Mouse (Mus musculus) layer of hippocampus, postnatal 14 days (tissue): ENCODE results near the gene Rps21. TPM values are rescaled to one million over a fixed set of nuclear protein-coding genes. Genes with fewer than 3 reads are reported as not detected.

ENCODE experiments used
- DNase-seq, 2 experiments: peaks; one replicate each; pipeline ENCODE4 v3.0.0; 2021 to 2022; ENCODE audit warnings: low spot score in 2 of 2, mixed read lengths in 1 of 2
- microRNA-seq, 2 experiments: library from miRNA; unstranded; fragments of <30 nt; microRNA quantifications; one replicate each; pipeline ENCODE4 v1.2.0; 2021
- total RNA-seq, 2 experiments: library from RNA; stranded (reverse); gene quantifications; 2 replicates each; pipeline ENCODE4 v1.2.3; 2021

The Rps21 gene
- total RNA-seq, 2 experiments from 2014 or later = 571 to 582 TPM

GRCm38 (mm10) chr2:180288966-180289365 is 31.8 kb downstream of the Rps21 start:
- DNase-seq = no peak

- DNase-seq = no peak
These were observed 32.4 kb downstream of the Rps21 start, which contains the start of gene Rbbp8nl for GRCm38 (mm10) chr2:180289440-180290108. TSS of gene Rbbp8nl (minus strand) at chr2:180289879.

- no peak for DNase-seq
These were observed 33.3 kb downstream of the Rps21 start for GRCm38 (mm10) chr2:180290503-180290902.

GRCm38 (mm10) chr2:180291566-180291965 is 34.4 kb downstream of the Rps21 start:
- no peak for DNase-seq

- DNase-seq = no peak
These were observed 34.8 kb downstream of the Rps21 start for GRCm38 (mm10) chr2:180292026-180292425.

- DNase-seq = no peak
These were observed 35.7 kb downstream of the Rps21 start for GRCm38 (mm10) chr2:180292906-180293305.

GRCm38 (mm10) chr2:180300252-180300651 is 43.1 kb downstream of the Rps21 start:
- DNase-seq = no peak

- DNase-seq = no peak
These were observed 43.6 kb downstream of the Rps21 start for GRCm38 (mm10) chr2:180300771-180301170.

GRCm38 (mm10) chr2:180302201-180302600 is 45.0 kb downstream of the Rps21 start:
- no peak for DNase-seq

- no peak for DNase-seq
These were observed 46.3 kb downstream of the Rps21 start for GRCm38 (mm10) chr2:180303468-180303867.

GRCm38 (mm10) chr2:180304554-180304953 is 47.4 kb downstream of the Rps21 start:
- DNase-seq = no peak

GRCm38 (mm10) chr2:180305490-180305889 is 48.3 kb downstream of the Rps21 start:
- DNase-seq = no peak

GRCm38 (mm10) chr2:180306009-180306408 is 48.8 kb downstream of the Rps21 start:
- DNase-seq = no peak

GRCm38 (mm10) chr2:180306423-180307168 is 49.4 kb downstream of the Rps21 start:
- peak; percentile 9 to 37 for DNase-seq

GRCm38 (mm10) chr2:180307680-180308079 is 50.5 kb downstream of the Rps21 start:
- DNase-seq = no peak

Small RNA genes within 50 kb of the gene (microRNA-seq; reads per million reads assigned to microRNA genes)
- 0 to 0.23 reads per million in 2 experiments for gene Mir3091

Other genes starting within 250 kb of the Rps21 start
- gene Lsm14b, start 232.4 kb upstream of the Rps21 start, total RNA-seq = 100 to 1,000 TPM; 110 to 112 TPM
- 100 to 1,000 TPM; 189 to 195 TPM for gene Psma7, start 214.9 kb upstream of the Rps21 start, total RNA-seq
- 10 to 100 TPM; 37.8 to 39.7 TPM for gene Ss18l1, start 214.9 kb upstream of the Rps21 start, total RNA-seq
- gene Mtg2, start 186.8 kb upstream of the Rps21 start, total RNA-seq = 10 to 100 TPM; 15.7 to 16.3 TPM
- 10 to 100 TPM; 24.8 to 33.6 TPM for gene Hrh3, start 152.9 kb upstream of the Rps21 start, total RNA-seq
- gene Osbpl2, start 138.1 kb upstream of the Rps21 start, total RNA-seq = 10 to 100 TPM; 52.0 to 53.5 TPM
- gene Adrm1, start 85.9 kb upstream of the Rps21 start, total RNA-seq = 100 to 1,000 TPM in 1 of 2 experiments, 10 to 100 TPM in 1; 98.4 to 104 TPM
- 10 to 100 TPM in 1 of 2 experiments, 1 to 10 TPM in 1; 7.3 to 10.7 TPM for gene Lama5, start 31.5 kb upstream of the Rps21 start, total RNA-seq
- gene Cables2, start 16.1 kb downstream of the Rps21 start, total RNA-seq = 10 to 100 TPM; 40.2 to 43.6 TPM
- not detected for gene Rbbp8nl, start 32.5 kb downstream of the Rps21 start, total RNA-seq
- not detected for gene Gata5, start 77.3 kb downstream of the Rps21 start, total RNA-seq
- gene Slco4a1, start 198.9 kb downstream of the Rps21 start, total RNA-seq = 1 to 10 TPM in 1 of 2 experiments, under 1 TPM in 1; 0.94 to 2.0 TPM
- gene Ntsr1, start 242.6 kb downstream of the Rps21 start, total RNA-seq = 1 to 10 TPM; 7.3 to 7.9 TPM